Mouse (Mus musculus) NIH3T3 (cell line): ENCODE measurements at regions not wholly inside any gene's neighbourhood (a gene's known extent, or its start where the extent isn't known, plus 50 kb on each side); places are given as distances from the start of the nearest gene placed in this dataset.

Experiments
- DNase-seq: peaks from one replicate; pipeline ENCODE4 v3.0.0-alpha.2; 2012; ENCODE audit warnings: low read depth

DNA sequence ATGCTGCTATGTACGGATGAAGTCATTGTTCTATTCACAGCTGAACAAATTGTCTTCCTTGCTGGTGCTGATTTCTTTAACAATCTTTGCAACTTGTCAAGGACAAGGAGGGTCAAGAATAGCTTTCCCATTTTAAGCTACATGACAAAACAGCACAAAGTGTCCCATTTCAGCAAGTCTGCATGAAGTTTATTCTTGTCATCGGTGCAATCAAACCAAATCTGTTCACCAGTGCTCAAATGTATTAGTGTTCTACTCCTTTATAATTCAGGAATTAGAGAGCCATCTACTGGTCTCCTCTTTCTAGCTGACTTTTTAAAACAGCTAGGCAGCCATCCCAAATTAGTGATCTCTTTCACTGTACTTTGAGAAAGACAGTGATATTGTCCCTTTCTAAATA, 1040.8 kb downstream of the Galc start:
- no peak for DNase-seq

GRCm38 (mm10) chr12:97217608-97218007, 1041.7 kb downstream of the Galc start:
- no peak for DNase-seq

- no peak for DNase-seq
These were observed 1055.4 kb downstream of the Galc start for GRCm38 (mm10) chr12:97203636-97204389.

- no peak for DNase-seq
These were observed 1097.4 kb downstream of the Galc start for GRCm38 (mm10) chr12:97161853-97162252.

DNA sequence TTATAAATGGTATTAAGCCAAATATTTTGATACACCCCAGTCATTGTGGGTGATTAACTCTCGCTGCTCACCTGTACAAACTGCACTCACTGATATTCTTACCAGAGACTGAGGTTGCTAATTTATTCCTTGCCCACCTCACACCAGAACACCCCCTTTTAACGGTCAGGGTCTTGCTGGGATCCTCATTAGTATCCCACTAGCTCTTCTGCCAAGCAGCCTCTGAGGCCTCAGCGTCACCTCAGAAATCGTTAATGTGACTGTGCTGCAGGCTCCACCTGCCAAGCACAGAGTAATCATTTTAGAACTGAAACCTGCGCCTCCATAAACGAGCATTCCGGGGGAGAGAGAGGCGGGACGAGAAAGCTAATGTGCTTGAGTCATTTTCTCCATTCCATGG, 1097.8 kb downstream of the Galc start:
- DNase-seq: no peak

DNA sequence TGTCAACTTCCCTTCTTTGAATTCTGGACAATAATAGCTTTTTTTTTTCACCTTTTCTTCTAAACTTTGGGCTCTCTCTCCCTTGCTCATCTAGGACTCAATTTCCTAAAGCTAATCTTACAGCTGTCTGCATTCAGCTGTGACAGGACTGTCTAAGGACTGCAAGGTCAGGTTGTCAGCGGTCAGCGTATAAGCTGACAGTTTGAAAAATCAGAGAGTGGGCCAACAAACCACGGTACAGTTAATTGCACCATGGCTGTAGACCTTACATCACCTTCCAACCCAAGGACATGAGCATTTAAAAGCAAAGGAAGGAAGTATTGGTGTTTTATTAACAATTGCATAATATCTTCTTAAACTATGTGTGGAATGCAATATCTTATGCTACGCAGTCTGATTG, 1100.9 kb downstream of the Galc start:
- no peak for DNase-seq

DNA sequence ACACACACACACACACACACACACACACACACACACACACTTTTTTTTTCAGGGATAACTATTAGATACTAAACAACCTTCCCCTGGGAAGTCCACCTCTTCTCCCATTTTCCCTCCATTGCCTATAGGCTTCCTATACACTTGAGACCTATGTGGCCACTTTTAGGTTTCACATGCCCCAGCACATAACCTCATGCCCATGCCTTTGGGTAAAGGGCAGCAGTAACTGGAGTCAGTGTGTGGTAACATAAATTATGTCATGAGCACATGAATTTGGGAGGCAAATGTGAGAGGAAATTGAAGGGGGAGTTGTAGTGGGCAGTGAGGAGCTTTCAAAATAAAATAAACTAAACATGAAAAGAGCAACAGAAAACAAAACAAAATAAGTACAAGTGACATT, 1101.5 kb downstream of the Galc start:
- no peak for DNase-seq

DNA sequence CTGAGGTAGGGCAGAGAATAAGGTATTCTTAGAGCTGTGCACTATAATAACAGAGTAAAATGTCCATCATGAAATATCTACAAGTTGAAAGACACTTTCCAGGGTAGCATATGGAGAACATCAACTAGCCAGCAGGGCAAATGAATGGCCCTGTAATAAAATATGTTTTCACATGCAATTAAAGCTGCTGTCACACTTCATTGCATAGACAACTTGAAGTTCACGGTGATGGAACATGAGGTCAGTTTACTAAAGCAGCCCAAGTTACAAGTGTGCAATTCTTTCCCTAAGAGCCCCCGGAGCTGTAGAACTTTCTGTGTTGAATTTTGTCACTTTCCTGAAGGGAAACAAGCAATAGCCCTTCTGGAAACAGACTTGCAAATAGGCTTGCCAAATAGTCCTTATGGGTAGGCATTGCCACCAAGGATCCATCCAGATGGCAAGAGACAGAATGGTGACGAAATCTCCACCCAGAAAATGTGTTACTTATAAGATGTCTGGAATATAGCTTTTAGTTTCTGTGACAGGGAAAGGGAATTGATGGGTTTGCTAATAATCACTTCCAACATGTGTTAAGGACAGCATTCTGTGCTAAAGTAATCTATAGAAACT, 1102.7 kb downstream of the Galc start:
- no peak for DNase-seq

GRCm38 (mm10) chr12:97142720-97143119, 1116.5 kb downstream of the Galc start:
- DNase-seq: no peak

DNA sequence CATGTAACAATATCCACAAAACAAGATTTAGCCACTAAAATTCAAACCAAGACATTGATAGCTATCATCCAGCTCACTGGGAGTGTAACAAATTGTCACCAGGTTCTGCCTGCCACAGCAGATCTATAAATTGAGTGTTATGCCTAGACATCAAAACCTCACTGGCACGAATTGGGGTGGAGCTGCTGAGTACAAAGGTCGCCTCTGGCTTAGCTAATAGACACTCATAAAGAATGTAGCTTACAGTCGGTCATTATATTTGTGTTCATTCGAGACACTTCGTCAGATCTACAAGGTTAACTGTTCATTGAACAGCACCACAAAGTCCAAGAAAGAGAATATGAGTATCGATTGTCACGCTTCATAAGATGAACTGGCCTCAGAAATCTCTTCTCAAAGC, 1121.3 kb downstream of the Galc start:
- DNase-seq: no peak

- peak; percentile 38 for DNase-seq
These were observed 1129.0 kb downstream of the Galc start for GRCm38 (mm10) chr12:97130276-97130675.

- no peak for DNase-seq
These were observed 1168.6 kb downstream of the Galc start for GRCm38 (mm10) chr12:97090577-97091214.

DNA sequence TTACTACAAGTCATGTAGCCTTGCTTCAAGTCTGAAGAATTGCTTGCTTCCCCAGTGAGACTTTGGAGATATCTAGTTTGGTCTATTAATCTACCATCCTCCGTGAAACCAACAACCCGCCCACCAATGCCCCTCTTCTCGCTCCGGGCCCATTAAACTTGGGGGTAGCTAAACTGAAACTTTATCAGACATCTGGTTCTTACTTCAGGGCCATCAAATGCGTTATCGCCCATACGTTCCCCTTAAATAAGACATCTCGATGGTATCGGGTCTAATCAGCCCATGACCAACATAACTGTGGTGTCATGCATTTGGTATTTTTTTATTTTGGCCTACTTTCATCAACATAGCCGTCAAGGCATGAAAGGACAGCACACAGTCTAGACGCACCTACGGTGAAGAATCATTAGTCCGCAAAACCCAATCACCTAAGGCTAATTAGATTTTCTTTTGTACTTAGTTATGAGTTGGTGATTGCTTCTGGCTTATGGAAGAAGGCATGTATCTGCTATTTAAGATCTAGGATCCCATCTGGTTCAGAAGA, 1197.8 kb downstream of the Galc start:
- peak; percentile 18 for DNase-seq

GRCm38 (mm10) chr12:97047674-97048073, 1211.6 kb downstream of the Galc start:
- DNase-seq: no peak
